Mouse (Mus musculus) retina, embryonic 14.5 days (tissue): ENCODE data around the gene Crlf1.
"Not testable (repeated sequence)": the region's sequence is repeated elsewhere in the genome, so short reads cannot be mapped to it uniquely, and the experiment has no call there.

ENCODE experiments used
- DNase-seq: peaks from one replicate; pipeline ENCODE4 v3.0.0-alpha.2; 2015; ENCODE audit warnings: low spot score

The Crlf1 gene

DNA sequence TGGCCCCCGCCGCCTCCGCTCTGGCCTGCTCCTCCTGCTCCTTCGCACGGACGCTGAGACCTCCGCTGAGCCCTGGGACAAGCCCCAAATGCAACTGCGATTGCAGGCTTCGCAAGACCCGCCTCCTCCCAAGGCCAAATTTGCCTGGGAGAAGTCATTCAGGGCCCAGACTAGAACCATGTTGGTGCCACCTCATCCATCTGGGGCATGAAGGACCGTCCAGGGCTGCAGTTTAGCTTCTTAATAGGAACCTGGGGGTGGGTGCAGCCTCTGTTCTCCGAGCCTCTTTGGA lies 2.8 kb downstream of the Crlf1 start:
- DNase-seq, result no peak

DNA sequence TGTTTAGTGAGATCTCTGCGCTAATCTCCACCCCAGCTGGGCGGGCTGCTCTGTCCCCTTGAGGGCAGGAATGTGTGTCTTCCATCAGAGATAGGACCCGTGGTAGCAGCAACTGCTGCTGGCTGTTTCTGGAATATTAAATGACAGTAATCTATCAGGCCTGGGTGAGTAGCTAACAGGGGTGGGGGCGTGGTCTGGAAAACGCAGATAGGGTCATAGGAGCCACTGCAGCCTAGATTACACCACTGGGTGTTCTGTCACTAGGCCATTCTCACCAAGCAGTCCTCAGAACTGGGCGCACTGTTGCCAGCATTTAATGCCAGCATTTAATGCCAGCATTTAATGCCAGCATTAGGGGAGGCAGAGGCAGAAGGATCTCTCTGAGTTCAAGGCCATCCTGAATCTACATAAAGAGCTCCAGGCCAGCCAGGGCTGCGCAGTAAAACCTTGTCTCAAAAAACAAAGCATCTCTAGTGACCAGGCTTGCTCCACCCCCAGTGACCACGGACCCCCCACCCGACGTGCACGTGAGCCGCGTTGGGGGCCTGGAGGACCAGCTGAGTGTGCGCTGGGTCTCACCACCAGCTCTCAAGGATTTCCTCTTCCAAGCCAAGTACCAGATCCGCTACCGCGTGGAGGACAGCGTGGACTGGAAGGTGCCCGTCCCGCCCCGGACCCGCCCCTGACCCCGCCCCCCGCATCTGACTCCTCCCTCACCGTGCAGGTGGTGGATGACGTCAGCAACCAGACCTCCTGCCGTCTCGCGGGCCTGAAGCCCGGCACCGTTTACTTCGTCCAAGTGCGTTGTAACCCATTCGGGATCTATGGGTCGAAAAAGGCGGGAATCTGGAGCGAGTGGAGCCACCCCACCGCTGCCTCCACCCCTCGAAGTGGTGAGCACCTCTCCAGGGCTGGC lies 7.7 kb downstream of the Crlf1 start:
- no peak for DNase-seq

DNA sequence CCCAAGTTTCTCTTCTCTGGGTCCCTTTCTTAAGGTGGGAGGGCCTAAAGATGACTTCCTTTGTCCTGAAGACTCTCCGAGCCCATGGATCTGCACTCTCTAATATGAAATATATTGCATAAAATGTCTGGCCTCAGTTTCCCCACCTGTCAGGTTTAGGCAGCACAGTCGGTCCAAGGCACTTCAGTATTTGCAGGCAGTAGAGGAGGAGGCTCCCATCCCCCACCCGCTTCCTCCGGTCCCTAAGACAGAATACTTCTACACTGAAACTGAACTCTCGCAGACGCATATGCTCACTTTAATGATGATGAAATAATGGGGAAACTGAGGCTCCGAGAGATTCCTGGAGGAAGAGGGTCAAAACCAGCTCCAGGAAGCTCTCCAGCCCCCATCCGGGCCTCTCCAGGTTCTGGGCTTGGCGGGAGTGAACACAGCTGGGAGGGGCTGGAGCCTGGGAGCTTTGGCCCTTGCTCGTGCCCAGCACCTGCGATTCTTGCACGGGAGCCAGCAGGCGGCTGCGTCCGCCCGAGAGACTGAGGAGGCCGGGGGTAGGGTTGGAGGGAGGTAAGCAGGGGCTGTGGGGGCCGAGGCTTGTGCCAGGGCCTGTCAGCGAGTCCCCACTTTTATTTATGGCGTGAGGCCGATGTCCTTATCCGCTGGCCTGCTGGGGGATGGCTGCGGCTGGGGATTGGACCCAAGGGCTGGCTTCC lies 9.0 kb downstream of the Crlf1 start:
- no peak for DNase-seq

DNA sequence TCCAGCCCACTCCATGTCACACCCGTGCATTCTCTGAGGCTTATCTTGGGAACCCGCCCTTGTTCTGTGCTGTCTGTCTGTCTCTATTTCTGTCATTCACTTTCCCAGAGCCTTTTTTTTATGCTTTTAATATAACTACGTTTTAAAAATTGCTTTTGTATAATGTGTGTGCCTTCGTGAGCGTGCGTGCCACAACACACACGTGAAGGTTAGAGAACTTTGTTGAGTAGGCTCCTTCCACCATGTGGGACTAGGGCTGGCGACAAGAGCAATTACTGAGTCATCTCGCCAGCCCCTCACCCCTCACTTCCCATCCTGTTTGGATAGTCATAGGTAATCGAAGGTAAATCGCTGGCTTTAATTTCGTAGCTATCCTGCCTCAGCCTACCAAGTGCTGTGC lies 9.6 kb downstream of the Crlf1 start:
- DNase-seq, result no peak

DNA sequence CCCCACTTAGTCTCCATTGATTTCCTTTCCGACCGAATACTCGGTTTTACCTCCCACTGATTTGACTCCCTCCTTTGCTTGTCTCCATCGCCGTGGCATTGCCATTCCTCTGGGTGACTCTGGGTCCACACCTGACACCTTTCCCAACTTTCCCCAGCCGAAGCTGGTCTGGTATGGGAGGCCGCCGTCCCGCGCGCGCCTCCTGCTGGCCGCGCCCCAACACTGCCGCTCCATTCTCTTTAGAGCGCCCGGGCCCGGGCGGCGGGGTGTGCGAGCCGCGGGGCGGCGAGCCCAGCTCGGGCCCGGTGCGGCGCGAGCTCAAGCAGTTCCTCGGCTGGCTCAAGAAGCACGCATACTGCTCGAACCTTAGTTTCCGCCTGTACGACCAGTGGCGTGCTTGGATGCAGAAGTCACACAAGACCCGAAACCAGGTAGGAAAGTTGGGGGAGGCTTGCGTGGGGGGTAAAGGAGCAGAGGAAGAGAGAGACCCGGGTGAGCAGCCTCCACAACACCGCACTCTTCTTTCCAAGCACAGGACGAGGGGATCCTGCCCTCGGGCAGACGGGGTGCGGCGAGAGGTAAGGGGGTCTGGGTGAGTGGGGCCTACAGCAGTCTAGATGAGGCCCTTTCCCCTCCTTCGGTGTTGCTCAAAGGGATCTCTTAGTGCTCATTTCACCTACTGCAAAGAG lies 10.2 kb downstream of the Crlf1 start:
- DNase-seq, result peak; percentile 82

DNA sequence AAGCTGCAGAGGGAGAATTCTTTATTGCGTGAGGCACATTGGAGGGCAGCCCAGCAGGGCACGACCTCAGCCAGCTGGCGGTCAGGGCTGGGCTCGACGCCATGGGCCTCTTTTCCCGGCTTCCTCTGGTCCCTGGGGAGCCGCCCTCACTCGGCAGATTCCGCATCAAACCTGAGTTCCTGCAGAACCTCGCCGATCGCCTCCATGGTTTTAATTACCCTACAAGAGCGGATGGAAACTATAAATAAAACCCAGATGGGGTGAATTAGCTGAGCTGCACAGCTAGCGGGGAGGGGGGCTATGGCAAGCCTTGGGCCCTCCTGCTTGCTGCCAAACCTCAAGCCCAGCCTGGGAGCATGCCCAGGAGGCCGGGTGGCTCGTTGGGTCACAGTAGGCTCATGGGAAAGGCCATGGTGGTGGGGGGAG lies 11.3 kb downstream of the Crlf1 start:
- DNase-seq, result no peak

DNA sequence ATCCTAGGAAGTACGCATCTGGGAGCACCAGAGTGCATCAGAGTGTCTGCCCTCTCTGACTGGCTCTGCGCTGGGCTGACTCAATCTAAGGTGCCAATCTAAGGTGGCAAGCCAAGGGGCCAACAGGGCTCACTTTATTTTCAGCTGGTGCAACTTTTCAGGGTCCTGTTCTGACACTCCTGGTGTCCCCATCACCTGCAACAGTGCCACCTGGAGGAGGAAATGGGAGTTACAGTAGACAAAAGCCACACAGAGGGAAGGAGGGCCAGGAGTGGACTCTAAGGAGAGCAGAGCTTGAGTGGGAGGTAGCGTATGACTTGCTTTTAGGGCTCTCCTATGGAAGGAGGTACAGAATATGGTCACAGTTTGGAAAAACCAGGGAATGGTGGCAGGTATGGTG lies 11.9 kb downstream of the Crlf1 start:
- DNase-seq, result peak; percentile 88

DNA sequence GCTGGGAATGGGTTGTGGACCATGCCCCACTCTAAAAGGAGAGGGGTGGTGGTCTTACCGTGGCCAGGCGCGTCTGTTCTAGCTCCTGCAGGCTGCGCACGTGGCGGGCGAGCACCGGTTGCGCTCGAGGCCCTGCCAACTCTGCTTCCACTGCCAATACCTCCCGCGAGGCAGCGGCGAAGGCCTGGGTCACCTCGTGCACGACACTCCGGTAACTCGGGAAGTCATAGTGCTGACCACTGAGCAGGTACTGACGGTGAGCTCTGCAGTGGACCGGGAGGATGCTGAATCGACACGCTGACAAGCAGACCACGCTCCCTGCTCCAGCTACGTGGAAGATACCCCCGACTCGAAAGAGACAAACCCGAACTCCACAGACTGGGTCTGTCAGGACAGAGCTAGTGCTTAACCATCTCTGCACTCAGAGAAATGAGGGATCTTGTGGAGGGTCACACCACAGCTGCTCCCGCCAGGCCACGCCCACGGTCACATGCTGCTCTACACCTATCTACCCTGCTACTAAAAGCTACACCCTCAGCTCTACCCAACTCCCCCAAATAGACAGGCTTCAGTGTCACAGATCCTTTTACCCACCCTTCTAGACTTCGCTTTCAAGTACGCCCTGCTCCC lies 12.9 kb downstream of the Crlf1 start:
- DNase-seq, result no peak

DNA sequence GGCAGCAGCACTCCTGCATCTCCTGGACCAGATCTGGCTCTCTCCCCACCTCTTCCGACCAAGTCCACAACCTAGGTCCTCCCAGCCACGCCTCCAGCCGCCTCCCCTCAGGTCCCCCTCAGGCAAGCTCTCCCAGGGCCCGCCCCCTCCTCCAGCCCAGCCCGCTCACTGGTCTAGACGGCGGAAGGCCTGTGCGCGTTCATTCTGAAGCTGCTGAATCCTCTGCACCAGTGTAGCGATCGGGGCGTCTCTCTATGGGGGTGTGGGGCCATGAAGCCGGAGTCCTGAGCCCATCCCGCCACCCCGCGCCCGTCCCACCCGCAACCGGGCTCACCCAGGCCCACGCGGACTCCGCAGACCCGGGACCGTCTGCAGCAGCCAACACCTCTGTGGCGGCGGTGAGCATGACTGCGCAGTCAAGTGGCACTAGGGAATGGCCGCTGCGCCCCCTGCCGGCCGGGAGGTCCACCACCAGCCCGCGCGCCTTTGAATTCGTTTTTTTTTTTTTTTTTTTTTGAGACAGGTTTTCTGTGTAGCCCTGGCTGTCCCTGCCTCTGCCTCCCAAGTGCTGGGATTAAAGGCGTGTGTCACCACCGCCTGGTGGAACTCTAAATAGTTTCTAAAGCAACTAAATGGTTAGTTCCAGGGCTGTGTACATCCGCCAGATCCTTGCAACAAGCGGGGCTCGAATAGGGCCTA lies 13.5 kb downstream of the Crlf1 start, which contains the start of gene Rex1bd:
Gene Rex1bd (minus strand): TSS at position 425 of the 699 bp plus-strand sequence.
- peak; percentile 94 for DNase-seq

DNA sequence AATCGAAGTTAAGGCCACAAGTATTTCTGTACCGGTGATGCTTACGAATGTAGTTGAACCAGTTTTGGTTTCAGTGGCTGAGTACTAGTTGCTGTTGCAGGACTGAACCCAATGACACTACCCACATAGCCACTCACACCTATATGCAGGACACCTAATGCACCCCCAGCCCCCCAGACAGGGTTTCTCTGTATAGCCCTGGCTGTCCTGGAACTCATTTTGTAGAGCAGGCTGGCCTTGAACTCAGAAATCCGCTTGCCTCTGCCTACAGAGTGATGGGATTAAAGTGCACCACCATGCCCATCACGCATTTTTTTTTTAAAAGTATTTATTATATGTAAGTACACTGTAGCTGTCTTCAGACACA lies 14.1 kb downstream of the Crlf1 start:
- DNase-seq, result no peak

DNA sequence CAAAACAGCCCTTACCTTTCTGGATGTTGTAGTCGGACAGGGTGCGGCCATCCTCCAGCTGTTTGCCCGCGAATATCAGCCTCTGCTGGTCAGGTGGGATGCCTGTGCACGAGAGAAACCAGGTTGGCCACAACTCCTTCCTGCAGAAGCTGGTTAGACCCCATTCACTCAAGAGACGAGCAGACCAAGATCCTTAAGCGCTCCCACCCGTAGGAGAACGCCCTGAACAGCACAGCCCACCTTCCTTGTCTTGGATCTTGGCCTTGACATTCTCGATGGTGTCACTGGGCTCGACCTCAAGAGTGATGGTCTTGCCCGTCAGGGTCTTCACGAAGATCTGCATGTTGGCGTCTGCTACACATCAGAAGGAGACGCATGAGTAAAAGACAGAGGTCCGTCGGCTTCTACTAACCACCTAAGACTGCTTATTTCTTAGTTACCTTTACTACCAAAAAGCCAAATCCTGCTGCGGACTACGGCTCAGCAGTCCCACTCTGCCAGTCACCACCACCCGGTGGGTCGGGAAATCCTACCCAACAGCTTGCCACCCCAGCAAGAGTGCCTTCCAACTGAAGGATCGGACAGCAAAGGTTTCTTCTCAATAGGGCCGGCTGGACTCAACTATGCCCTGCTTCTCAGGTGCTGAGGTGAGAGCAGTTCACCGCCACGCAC lies 16.5 kb downstream of the Crlf1 start:
- DNase-seq, result no peak

DNA sequence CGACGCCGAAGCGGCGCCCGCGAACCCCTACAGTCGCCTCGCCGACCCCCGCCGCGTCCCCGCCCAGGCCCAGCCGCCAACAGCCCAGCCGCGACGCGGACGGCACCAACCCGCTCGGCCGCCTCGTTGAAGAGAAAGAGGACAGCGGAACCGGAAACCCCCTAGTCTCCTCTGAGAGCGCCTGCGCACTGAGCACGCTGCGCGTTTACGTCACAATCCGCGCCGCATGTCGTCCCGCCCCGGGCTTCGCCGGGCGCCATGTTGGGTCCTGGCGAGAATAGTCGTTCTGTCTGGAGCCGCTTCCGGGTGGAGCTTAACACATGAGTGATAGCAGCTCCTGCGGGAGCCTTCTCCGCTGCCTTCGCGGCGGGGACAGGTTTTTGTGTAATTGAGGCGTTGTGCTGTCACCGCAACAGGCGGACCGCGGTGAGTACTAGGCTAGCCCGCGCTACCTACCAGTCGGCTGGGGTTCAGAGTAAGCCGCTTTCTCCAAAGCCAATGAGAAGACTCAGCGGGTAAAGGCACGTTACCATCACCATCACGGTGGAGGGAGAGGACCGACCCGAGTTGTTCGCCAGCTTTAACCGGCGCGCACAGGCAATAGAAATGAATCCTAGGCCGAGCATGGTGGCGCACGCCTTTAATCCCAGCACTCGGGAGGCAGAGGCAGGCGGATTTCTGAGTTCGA lies 17.4 kb downstream of the Crlf1 start, which contains the start of gene Uba52:
Gene Uba52 (minus strand): TSS at position 574 of the 688 bp plus-strand sequence.
- DNase-seq, result peak; percentile 99

DNA sequence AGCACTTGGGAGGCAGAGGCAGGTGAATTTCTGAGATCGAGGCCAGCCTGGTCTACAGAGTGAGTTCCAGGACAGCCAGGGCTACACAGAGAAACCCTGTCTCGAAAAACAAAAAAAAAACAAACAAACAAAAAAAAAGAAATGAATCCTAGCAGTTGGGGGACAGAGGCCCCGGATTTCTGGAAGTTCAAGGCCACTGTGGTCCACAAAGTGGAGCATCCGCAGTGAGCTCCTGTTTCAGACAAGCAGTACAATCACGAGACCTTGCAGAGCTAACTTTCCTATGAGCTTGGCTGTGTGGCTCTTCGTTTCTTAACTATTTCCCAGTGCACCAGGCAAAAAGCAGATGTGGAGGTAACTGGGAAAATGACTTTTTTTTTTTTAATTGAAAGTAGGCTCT lies 18.2 kb downstream of the Crlf1 start:
- DNase-seq, result not testable (repeated sequence)

DNA sequence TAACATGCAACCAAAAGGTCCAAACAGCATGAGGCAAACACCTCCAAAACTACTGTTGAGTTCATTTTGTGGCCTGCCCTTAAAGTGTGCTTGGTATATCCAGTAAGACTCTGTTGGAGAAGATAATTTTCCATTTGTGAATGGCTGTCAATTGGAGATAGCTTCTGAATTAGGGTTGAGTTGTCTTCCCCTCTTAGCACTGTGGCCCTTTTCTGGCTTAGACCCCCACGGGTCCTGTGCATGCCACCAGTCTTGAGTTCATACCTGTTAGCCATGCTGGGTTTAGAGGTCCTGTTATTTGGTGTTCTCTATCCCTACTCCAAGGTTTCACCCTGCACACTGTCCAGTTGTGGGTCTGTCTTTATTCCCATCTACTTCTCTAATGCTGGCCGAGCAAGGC lies 18.8 kb downstream of the Crlf1 start:
- no peak for DNase-seq

DNA sequence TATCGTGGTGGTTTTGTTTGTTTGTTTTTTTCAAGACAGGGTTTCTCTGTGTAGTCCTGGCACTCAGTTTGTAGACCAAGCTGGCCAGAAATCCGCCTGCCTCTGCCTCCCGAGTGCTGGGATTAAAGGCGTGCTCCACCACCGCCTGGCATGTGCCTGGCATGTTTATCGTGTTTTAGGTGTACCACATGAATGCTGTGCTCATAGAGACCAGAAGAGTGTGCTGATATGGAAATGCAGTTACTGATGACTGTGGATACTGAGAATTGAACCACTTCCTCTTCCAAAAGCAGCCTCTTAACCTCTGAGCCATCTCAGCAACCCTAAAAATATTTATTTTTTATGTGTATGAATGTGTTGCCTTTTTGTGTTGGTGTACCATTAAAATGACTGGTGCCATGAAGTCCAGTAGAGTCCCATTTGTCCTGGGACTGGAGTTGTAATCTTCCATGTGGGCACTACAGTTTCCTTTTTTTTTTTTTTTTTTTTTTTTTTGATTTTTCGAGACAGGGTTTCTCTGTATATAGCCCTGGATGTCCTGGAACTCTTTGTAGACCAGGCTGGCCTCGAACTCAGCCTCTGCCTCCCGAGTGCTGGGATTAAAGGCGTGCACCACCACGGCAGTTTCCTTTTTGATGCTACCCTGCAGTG lies 19.4 kb downstream of the Crlf1 start:
- DNase-seq, result no peak

DNA sequence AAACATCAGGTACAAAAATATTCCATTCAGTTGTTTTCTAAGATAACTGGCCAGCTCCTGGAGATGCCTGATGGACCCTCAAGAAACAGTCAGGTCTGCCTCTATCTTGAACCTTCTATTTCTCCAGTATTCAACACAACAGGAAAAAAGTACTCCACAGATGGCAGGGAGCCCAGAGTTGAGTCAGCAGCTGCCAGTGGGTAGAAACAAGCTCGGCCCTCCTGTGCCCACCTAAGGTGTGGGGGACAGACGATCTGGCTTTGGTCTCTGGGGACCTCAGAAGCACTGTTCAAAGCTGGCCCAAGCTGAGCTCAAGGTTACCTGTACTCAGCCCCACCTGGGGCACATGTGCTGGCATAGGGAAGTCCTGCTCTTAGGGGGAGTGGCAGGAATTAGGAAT lies 20.5 kb downstream of the Crlf1 start:
- no peak for DNase-seq

DNA sequence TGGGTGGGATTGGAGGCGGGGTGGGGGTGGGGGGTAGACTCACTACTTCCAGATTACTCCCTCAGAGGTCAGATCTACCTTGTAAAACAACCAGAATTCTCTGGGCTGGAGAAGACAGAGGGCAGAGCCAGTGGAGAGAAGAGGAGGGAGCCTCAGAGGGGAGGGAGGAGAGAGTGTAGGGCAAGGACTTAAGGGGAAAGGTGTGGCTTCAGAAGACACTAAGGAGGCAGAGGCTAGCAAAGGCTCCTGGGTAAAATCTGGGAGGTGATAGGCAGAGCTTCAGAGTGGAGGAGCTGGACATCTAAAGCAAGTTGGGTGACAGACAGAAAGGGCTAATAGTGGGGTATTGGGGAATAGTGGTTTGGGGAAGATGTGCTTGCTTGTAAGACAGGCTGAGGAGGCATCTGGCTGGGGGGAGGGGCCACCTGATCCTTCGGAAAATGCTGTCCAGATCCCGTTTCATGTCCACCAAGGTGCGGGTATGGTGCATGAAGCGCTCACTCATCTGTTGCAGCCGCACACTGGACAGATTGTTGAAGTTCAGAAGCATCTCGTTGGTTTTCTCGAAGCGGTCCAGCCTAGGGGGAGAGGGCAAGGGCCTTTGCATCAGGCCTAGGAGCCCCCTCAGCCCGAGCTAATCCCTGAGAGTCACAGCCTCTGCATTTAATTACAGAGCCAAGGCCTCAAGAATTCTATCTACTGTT lies 25.1 kb downstream of the Crlf1 start:
- DNase-seq, result no peak

DNA sequence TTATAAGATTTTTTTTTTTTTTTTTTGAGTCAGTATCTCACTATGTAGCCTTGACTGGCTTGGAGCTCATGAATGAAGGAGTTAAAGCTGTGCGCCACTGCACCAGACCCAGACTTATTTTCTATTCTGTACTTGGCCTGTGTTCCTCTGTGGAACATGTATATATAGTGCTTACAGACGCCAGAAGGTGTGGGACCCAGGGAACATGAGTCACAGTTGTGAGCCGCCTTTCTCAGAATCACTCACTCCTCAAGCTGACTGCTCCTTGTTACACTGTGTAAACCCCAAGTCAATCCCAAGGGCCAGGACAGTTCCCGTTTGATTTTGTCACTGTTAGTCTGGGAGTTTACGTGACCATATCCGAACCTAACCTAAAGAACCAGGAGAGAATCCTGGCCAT lies 26.1 kb downstream of the Crlf1 start:
- no peak for DNase-seq

DNA sequence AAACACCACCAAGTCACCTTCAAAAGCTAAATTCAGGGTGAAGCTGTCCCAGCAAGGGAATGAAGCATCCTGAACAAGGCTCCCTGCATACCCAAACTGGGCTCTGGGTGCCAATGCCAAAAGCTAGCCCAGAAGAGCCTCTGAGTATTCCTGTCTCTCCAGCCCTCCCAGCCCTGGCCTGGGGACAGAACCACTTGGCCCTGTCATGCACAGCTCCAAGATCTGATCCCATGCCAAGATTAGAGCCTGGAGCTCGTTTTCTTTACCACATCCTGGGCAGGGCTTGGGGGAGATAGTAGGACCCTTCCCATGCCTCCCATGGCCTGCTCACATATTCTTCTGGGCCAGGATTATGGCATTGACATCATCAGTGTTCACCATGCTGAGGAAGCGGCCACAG lies 26.6 kb downstream of the Crlf1 start:
- no peak for DNase-seq
